Mouse (Mus musculus): ENCODE data around the gene Myh14.

The Myh14 gene

GRCm38 (mm10) chr7:44576333-44576844, 94.3 kb downstream of the Myh14 start:
- DNase-seq (ENCODE audit: low read depth) = no peak

GRCm38 (mm10) chr7:44572956-44573484, 97.6 kb downstream of the Myh14 start:
- DNase-seq (ENCODE audit: low read depth) = no peak

DNA sequence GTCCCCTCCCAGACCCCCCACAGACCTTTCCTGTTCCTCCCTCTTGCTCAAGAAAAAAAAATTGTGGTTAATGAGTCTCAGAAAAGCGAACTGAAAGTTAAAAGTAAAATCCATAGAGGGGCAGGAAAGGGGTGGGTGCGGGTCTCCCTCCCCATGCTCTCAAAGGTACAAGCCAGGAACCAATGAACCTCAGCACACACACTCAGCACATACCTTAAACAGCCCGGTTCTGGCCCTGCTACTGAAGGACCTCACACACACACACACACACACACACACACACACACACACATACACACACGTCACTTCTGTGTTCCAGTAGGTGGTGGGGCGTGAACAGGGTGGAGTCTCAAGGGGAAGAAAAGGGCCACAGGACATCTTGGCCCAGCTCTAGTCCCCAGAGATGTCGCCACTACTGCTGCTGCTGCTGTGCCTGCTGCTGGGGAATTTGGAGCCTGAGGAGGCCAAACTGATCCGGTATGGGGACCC, 98.4 kb downstream of the Myh14 start, which contains the start of gene Napsa:
Gene Napsa (plus strand): TSS at position 168 of the 489 bp plus-strand sequence.
- DNase-seq (ENCODE audit: low read depth) = no peak

- DNase-seq (ENCODE audit: low read depth) = no peak
Observed at GRCm38 (mm10) chr7:44571811-44572210, 98.8 kb downstream of the Myh14 start.

- DNase-seq (ENCODE audit: low read depth) = no peak
Observed at GRCm38 (mm10) chr7:44570989-44571388, 99.7 kb downstream of the Myh14 start.

DNA sequence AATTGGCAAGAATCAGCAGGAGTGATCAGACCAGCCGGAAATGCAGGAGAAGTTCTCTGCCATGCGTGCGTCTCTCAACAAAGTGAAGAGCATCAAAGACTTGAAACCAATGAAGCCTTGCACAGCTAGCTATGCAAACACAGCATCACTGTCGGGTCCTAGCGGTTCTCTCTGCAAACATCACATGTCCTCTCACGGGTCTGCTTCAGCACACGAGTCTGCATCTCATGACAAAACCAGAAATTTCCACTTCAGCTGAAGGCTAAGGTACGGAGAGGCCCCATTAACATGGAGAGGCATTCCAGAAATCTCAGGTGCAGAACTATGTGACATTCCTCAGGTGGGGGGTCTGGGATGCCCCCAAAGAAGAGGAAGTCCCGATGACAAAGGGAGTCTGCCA, 101.8 kb downstream of the Myh14 start:
- no peak for DNase-seq (ENCODE audit: low read depth)

- no peak for DNase-seq (ENCODE audit: low read depth)
Observed at GRCm38 (mm10) chr7:44565414-44565813, 105.2 kb downstream of the Myh14 start.

DNA sequence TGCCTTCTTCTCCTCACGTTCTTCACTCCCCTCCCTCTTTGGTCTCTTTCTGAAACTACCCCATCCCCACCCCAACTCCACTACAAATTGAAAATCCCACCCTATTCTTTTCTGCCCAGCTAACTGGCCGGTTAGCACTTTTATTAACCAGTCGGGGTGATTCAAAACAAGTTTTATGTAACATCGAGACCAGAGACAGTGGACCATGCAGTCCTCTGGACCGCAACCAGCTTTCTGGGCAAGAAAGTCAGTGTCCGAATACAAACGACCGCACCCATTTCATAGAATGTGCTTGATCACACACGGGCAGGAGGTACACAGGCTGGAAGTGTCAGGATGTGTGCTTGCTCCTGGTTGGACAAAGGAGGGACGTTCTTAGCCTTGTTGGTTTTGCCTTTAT, 106.2 kb downstream of the Myh14 start:
- DNase-seq (ENCODE audit: low read depth) = no peak

DNA sequence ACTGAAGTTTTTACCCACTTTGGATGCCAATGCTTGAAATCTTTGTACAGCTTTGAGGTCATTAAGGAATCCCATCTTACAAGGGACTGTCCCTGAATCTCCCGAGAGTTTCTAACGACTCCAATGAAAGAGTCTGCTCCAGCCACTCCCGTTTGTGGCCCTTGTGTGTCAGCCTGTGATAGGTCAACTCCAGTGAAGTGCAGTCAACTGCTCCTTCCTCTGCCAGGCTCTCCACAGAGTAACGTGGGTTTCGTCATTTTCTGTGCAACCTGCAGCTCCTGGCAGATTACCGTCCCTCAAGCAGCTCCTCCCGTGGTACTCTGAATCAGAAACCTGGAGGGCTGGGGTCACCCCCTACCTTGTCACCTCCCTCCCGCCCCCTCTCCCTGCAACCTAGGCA, 107.4 kb downstream of the Myh14 start:
- no peak for DNase-seq (ENCODE audit: low read depth)

DNA sequence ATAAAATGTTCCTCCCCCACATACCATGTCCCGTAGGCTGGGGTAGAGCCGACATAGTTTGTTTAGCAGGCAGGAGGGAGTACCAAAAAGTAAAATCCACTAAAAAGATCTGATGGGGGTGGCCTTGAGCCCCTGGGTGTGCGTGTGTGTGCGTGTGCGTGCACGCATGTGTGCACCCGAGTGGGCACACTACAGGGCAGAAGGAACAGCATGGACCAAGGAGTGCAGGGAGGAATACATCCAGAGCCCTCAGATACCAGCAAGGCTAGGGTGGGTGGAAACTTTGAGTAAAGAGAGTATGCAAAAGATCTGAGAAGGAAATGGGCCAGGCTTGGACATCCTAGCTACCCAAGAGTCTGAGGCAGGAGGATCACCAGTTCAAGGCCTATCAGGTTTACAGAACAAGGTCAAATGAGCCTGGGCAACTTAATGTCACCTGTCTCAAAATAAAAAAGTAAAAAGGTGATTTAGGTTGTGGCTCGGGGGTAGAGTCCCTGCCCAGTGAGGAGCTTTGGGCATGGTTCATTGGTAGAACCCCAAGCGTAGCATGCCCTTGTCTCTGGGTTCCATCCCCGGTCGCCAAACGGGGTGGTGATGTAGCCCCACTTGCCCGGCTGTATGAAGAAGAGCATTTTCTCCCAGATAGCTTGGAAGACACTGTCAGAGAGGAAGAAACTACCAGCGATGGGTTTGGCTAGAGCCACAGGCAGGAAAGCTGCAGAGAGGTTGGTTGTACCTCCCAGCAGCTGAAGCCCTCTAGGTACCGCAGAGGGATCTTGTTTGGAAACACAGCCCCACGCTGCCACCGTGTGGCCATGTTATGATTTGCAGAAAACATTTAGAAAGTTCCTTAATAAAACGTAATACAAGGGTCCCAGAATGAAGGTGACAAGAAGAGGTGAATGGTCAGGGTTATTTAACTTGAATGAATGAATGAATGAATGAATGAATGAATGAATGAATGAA, 109.9 kb downstream of the Myh14 start:
- DNase-seq (ENCODE audit: low read depth) = peak; percentile 74

DNA sequence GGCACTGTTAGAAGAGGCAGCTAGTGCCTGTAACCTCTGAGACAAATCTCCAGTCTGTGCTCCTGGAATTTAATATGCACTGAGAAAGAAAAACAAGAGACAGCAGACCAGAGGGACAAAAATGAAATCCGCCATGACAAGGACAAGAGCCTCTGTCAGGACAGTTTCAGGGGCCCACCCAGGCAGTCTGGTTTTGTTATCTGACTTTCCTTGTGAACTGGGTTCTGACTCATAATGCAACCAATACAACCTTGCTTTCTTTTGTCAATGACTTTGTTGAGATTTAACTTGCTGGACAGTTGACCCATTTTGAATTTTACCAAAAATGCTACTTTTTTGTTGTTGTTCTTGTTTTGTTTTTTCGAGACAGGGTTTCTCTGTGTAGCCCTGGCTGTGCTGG, 113.0 kb downstream of the Myh14 start:
- no peak for DNase-seq (ENCODE audit: low read depth)

All from c-Kit-positive CD71-positive TER-119-negative erythroid progenitor cells, embryonic 14.5 days (primary cell).